Mouse (Mus musculus) spleen, embryonic (tissue): Measurements from ENCODE around the gene Acvrl1.

ENCODE experiments used
- CTCF ChIA-PET: fragments of 350-600 bp; sonication (Branson Sonifier 250); formaldehyde crosslinking; loops from one replicate; lab custom pipeline; 2022; lab: Charles Lee

Gene Acvrl1

DNA sequence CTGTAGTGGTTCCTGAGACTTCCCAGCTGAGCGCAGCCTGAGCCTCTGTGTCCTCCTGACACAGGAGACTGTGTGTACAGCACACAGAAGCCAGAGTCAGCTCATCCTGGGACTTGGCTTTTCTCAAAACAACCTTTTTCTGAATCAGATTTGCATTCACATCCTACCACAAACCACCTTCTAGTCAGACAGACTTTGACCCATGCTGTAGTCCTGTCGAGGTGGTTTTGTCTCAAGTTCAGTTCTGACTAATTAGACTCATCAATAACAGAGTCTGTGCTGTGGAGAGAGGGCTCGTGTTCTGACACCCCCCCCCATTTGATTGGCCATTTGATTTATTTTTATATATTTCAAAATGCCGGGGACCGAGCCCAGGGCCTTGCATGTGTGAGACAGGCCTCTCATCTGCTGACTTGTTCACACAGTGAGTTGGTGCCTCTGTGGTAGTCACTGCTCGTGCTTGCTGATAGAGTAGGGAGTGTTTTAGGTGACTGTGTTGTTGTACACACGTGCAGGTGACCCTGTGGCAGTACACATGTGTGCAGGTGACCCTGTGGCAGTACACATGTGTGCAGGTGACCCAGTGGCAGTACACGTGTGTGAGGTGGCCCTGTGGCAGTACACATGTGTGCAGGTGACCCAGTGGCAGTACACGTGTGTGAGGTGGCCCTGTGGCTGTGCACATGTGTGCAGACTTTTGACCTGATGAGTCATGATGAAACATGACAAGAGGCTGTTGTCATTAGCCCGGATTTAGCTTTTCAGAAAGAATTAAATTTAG, 61.8 kb downstream of the Acvrl1 start:
- CTCF ChIA-PET, result interaction anchor here (0.6 to 1.1 kb wide), 3 partner anchors 10 to 747 kb away, joined by 4 to 9 read pairs (median 4); no protein-coding TSS in a partner anchor

DNA sequence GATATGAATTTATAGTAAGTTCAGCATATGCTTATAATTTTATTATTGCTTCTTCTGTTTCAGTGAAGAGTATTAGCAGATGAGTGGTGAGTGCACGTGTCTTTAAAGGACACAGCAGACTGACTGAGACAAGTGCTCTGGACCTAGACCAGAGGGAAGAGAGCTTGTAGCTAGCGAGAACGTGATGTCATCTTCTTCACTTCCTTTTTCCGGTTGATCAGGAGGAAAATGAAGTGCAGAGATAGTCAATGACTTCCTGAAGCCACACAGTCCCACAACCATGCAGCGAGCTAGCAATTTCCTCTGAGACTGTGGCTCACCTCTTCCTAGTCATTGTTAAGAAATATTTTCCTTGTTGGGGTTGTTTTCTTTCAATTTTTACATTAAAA, 62.4 kb downstream of the Acvrl1 start:
- CTCF ChIA-PET, result interaction anchor here (0.5 to 0.6 kb wide), 3 partner anchors 26 to 748 kb away, joined by 3 to 4 read pairs (median 4); no protein-coding TSS in a partner anchor

DNA sequence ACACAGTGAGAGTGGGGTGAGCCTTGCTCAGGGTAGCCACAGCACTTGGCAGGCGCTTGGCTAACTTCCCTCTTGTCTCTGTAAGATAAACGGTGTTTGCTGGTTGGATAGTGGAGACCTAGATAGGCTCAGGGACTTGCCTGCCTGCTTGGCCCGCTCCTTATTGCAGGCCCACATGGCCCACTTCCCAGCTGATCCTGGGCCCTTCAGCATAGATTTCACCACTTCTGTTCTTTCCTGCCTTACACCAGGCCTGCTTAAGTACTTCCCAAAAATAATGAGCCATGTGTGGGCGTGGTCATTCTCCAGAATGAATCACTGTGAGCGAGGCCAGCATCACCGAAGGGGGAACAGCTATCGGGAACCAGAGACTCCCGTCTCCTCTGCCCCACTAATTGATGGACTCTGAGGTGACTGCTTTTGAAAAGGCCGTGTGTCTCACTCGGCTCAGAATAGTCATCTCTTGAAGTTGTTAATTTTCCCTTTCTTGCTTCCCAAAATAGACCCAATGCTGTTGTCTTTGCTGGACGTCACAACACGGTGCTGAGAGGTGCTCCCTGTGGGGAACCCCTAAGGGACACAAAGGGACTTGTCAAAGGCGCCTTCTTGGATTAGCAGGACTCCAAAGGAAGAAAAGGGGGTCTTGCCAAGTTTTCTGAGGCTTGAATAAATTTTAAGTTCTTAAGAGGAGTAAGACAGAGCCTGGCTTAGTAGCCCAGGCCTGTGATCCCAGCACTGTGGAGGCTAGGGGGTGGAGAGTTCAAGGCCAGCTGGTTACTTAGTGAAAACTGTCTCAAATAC, 63.3 kb downstream of the Acvrl1 start:
- CTCF ChIA-PET, result interaction anchor here (0.5 to 0.6 kb wide), 3 partner anchors 25 to 1808 kb away, joined by 3 to 8 read pairs (median 4); no protein-coding TSS in a partner anchor

DNA sequence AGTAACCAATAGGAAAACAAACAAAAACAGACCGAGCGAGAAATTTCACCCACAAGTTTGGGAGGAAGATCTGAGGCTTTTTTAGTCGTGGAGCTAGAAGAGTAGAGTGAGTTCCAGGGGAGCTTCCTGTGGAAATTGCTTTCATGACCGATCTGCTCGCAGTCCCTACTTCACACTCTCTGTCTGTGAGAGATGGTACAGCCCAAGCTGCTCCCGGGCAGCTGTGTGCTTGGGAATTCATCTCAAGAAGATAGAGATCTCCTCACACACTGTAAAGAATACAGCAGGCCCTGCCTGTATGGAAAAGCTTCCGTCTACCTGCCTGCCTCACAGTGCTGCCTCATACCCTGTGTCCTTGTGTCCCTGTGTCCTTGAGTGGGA, 63.9 kb downstream of the Acvrl1 start:
- CTCF ChIA-PET, result no interaction called here

DNA sequence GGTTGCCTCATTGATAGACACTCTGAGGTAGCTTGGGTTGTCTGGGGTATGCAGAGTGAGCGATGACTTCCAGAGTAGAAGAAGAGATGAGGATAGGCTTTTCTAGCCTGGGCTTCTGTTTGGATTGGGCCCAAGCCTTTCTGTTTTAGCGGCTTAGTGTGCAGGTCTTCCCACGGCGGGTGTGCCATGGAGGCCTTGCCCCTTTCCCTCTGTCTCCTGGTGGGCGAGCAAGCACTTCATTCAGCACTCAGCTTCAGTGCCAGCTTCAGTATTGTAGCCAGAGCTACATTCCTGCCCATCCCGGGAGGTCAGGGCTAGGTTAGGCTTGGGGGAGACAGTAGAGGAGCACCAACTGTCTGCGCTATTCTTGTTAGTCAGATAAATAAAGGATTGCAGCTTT, 64.3 kb downstream of the Acvrl1 start:
- CTCF ChIA-PET, result interaction anchor here (0.6 kb wide), 1 partner anchor 1029 kb away, joined by 4 read pairs; no protein-coding TSS in a partner anchor

DNA sequence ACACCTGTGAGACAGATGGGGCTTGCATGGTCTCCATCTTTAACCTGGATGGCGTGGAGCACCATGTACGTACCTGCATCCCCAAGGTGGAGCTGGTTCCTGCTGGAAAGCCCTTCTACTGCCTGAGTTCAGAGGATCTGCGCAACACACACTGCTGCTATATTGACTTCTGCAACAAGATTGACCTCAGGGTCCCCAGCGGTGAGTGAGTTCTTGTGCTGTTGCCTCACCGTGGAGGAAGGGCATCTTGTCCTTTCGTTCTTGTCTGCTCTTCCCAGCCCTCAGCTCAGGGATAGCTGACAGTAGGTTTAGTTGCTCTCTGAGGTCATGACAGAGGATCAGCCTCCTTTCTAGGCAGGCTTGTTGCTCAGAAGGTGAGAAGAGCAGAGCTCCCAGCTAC, 65.6 kb downstream of the Acvrl1 start:
- CTCF ChIA-PET, result interaction anchor here (0.6 to 0.7 kb wide), 3 partner anchors 9 to 59 kb away, joined by 3 to 7 read pairs (median 5); no protein-coding TSS in a partner anchor
